Mouse (Mus musculus) kidney, adult 11 months (tissue): ENCODE results near the gene Magt1.
A peak's percentile ranks its signal among the peaks of the same experiment; 100 is the strongest.
"Not testable (repeated sequence)": the region's sequence is repeated elsewhere in the genome, so short reads cannot be mapped to it uniquely, and the experiment has no call there.

Source experiments
- DNase-seq: peaks from one replicate; pipeline ENCODE4 v3.0.0; 2022

Gene Magt1

DNA sequence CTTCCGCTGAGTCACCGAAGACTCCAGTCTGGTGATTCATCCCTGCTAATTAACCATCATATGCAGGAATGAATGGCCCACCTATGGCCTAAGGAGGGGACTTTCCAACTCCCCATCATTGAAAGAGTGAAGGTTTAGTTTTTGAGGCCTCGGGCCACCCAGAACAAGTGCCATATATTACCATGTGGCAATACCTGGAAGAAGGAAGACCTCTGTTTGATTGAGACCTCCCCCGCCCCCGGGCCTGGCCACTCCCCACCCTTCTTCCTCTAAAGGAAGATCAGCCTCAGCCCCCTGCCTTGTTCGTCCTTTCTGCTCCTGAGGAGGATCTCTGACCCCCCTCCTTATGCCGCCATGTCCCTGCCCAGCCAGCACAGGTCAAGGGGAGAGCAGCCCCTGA, 72.5 kb downstream of the Magt1 start:
- DNase-seq: no peak

DNA sequence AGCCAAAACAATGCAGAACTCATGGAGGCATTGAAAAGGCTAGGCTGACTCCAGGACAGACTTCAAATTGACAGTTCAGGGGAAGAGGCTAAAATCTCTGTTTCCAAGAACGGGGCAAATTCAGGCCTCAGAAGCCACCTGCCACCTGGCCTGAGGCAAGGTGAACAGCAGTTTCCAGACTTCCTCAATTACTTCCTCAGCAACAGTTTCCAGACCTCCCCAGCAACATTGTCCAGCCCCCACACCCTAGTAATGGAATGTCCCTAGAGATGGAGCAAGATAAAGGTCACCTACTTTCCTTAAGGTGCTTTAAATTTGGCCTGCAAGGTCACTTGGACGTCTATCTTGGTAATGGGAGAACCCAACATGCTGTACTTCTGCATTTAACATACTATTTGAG, 74.0 kb downstream of the Magt1 start:
- no peak for DNase-seq

DNA sequence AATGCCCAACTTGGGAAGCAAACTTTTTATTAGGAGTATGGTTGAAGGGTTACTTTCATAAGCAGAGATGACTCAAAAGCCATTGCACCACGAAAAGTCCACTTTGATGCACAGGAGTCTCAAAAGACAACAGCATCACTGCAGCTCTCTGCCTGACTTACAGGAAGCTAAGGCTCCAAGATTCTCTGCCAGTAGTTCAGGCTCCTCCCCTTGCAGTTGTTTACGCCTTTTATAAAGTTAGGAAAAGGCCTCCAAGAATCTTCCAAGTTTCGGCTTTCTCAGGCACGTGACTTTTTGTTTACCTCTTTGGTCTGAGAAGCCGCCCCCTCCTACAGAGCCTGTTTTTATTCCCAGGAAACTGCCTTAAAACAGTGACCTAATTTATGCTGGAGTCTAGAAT, 77.4 kb downstream of the Magt1 start:
- DNase-seq: peak; percentile 36

DNA sequence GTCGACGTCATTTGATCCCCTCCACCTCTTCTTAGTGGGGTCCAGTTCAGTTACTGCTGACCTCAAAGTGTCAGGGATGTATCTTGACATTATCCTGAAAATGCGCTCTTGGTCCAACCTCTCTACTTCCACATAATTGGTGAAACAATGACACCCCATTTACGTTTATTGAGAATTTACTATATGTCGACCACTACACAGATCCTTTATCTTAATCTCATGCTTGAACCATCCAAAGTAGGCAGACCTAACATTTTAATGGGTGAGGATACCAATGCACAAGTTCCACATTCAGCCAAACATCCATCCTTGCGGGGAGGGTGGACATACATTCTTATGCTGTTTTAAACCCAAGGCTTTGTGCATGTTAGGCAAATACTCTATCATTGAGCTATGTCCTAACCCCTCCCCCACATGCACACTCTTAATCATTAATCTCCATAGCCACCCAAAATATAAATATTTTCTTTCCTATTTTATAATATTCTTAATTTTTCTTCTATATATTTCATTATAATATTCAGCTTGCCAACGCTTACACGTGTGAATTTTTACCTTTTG, 82.1 kb downstream of the Magt1 start:
- no peak for DNase-seq

DNA sequence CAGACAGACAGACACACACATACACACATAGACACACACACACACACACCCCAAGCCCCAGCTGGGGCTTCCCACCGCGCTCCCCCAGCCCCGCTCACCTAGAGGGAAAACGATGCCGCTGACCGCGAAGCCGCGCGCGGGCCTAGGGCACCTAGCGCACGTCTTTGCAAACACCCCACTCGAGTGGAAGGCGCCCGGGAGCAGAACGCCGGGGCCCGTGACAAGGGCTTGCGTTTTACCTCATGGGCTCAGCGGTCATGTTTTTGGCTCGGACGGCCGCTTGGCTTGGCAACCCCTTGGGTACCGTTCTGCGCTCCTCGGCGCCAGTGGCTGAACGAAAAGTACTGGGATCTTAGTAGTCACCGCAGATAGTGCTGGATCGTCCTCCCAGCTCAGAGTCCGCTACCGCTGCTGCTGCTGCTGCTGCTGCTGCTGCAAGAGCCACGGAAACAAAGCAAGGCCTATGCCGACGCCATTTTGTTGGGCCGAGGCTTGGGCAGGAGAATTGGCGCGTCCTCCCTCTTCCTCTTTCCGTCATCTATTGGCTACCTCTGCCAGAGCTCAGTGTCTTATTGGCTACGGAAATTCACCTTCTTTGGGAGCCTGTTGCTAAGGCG, 82.7 kb downstream of the Magt1 start, which contains the start of gene Atrx:
Gene Atrx, minus strand, starts transcription at position 543 of the 617 bp plus-strand sequence.
- peak; percentile 79 for DNase-seq

DNA sequence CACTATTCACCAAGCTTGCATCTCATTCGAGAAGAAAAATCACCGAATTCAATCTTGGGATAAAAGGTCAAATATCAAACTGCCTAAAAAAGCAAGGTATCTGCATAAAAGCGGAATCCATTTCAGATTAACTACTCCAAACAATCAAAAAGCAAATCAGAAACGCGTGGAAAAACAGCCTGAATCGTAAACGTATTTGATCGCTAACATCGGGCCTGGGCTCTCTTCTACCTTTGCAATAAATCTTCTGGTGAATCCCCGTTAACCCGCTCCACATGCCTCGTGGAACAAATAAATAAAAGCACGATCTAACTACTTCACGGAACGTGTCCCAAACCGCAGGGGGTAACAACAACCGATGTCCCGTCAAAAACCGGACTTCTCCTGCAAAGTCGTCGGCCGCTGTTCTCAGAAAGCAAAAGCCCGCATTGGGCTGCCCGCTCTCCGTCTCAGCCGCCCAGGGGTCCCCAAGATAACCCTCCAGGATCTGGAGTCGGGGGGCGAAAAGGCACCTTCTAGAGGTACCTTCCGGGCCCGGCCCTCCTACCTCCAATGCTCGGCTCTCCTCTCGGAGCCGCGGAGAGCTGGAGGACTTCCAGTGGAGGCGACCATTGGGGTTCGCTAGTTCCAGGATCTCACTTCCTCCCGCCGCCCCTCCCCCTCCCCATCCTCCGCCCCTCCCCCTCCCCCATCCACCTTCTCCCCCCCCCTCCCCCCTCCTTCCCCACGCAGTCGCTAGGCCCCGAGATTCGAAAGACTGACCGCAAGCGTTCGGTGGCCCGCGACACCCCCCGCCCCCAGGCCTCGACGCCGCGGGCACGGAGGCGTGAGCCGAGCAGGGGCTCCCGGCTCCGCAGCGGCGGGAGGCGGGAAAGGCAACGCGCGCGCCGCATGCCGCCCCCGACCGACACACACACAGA, 83.5 kb downstream of the Magt1 start:
- peak; percentile 18 for DNase-seq

DNA sequence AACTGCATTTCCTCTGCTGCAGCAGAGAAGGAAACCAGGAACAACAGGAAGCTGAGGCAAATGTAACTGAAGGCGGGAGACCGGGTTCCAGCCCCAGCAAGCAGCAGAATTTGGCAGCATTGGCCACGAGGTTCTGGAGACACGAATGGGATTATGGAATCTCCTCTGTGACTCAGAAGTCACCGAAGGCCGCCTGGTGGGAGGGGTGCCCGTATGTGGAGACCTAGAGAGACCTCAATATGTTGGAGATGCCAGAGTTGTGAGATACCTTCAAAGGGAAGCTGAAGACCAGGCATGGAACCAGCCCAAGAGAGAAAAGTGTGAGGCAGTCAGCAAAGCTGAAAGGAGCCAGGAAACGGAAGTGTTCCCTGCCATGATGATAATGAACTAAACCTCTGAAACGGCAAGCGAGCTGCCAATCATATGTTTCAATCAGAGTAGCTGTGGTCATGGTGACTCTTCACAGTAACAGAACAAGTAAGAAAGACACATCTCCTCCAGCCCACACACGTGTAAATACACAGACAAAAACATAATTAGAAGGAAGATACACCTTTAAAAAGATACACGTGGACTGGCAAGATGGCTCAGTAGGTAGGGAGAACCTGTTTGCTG, 85.5 kb downstream of the Magt1 start:
- peak; percentile 5 for DNase-seq

DNA sequence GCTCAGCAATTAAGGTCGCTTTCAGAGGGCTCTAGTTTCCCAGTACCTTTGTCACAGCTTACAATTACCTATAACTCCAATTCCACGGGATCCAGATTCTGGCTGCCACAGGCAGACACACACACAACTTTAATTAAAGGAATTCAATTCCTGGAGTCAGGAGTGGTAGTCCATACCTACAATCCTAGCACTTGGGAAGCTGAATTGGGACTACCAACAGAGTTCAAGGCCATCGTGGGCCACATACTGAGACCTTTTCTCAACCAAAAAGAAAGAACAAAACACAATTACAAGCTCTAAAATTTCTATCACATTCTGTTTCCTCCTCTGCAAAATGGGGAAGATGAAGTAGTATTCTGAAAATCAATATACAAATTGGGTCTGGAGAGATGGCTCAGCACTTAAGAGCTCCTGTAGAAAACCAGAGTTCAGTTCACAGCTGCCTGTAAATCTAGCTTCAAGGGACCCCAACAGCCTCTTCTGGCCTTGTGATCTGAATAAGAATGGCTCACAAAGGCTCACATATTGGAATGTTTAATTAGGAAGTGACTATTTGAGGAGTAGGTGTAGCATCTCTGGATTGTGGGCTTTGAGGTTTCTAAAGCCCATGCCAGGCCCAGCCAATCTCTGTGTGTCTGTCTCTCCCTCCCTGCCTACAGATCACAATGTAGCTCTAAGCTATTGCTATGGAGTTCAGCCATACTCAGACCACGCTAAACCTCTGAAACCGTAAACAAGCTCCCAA, 87.2 kb downstream of the Magt1 start:
- no peak for DNase-seq

DNA sequence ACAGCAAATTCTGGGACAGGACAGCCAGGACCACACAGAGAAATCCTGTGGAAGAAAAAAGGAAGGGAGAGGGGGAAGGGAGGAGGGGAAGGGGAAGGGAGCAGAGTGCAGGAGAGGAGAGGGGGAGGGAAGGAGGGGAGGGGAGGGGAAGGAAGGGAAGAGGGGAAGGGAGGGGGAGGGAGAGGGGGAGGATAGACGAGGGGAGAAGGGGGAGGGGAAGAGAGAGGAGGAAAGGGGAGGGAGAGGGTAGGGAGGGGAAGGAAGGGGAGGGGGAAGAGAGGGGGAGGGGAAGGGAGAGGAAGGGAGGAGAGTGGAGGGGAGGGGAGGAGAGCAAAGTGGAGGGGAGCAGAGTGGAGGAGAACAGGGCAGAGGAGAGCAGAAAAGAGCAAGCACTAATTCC, 87.8 kb downstream of the Magt1 start:
- DNase-seq: no peak

DNA sequence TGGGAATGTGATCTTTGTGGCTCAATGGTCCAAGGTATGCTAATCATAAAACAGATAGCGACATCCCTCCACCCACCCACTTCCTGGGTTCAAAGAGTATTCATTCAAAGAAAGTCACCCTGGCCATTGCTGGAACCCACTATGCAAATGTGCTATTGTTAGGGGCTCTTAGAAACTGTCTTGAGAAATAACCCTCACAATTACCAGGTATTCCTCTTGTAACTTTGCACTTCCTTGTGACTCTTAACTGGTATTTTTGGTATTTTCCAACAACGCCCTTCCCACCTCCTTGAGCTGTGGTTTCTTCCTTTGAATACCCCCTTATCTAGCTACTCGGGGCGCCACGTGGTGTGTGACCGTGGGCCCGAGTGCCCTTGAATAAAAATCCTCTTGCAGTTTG, 88.7 kb downstream of the Magt1 start:
- not testable (repeated sequence) for DNase-seq

DNA sequence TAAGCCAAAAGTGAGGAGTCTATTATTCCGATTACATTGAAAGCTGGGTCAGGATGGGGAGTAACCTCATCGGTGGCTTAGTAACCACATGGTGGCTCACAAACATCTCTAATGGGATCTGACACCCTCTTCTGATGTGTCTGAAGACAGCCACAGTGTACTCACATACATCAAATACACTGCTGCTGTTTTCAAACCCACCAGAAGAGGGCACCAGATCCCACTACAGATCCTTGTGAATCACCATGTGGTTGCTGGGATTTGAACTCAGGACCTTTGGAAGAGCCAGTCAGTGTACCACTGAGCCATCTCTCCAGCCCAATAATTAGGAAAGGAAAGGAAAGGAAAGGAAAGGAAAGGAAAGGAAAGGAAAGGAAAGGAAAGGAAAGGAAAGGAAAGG, 90.3 kb downstream of the Magt1 start:
- peak; percentile 7 for DNase-seq
